Mouse (Mus musculus) mouse embryonic stem cell (cell line): ENCODE data around the gene Gls.

Experiments
- in situ Hi-C, 2 experiments: fragments of 300-500 bp; cut with MboI; formaldehyde crosslinking; loops; 1 replicate in 1 of 2; 3 replicates in 1 of 2; pipeline ENCODE4 v1.14.3; 2019 to 2020; ENCODE audit warnings: low sequenced_read_pairs in 2 of 2, low pct_unique_long_range_greater_than_20kb in 1 of 2, mixed read lengths in 1 of 2; ENCODE audit not compliant: unreplicated experiment in 1 of 2

Gls gene

GRCm38 (mm10) chr1:52233143-52233713 lies at the start of gene Gls:
Gls (minus strand) TSS chr1:52233232.
- in situ Hi-C loops = no loop called here

GRCm38 (mm10) chr1:52279831-52280595 lies 47.0 kb upstream of the Gls start:
- in situ Hi-C loops = no loop called here

GRCm38 (mm10) chr1:52279331-52279730 lies 46.3 kb upstream of the Gls start:
- in situ Hi-C loops = no loop called here

GRCm38 (mm10) chr1:52278073-52278472 lies 45.0 kb upstream of the Gls start:
- in situ Hi-C loops = no loop called here

GRCm38 (mm10) chr1:52274210-52274609 lies 41.2 kb upstream of the Gls start:
- in situ Hi-C loops = no loop called here

GRCm38 (mm10) chr1:52272018-52272678 lies 39.1 kb upstream of the Gls start:
- in situ Hi-C loops = no loop called here

GRCm38 (mm10) chr1:52270354-52270753 lies 37.3 kb upstream of the Gls start:
- in situ Hi-C loops = no loop called here

GRCm38 (mm10) chr1:52269596-52269995 lies 36.6 kb upstream of the Gls start:
- in situ Hi-C loops = loop anchor here in 1 of 2 experiments (10.0 kb wide), 1 partner anchor 125 kb away; no protein-coding TSS in a partner anchor

GRCm38 (mm10) chr1:52268006-52268405 lies 35.0 kb upstream of the Gls start:
- in situ Hi-C loops = loop anchor here in 1 of 2 experiments (10.0 kb wide), 1 partner anchor 123 kb away; no protein-coding TSS in a partner anchor

- in situ Hi-C loops = loop anchor here in 1 of 2 experiments (10.0 kb wide), 1 partner anchor 123 kb away; no protein-coding TSS in a partner anchor
Observed at GRCm38 (mm10) chr1:52267606-52268005, 34.6 kb upstream of the Gls start.

GRCm38 (mm10) chr1:52265886-52266516 lies 33.0 kb upstream of the Gls start:
- in situ Hi-C loops = loop anchor here in 1 of 2 experiments (10.0 kb wide), 1 partner anchor 121 kb away; no protein-coding TSS in a partner anchor

- in situ Hi-C loops = loop anchor here in 1 of 2 experiments (10.0 kb wide), 1 partner anchor 119 kb away; no protein-coding TSS in a partner anchor
Observed at GRCm38 (mm10) chr1:52264290-52264689, 31.3 kb upstream of the Gls start.

- in situ Hi-C loops = loop anchor here in 1 of 2 experiments (10.0 kb wide), 1 partner anchor 116 kb away; no protein-coding TSS in a partner anchor
Observed at GRCm38 (mm10) chr1:52260354-52261090, 27.5 kb upstream of the Gls start.

GRCm38 (mm10) chr1:52258006-52258749 lies 25.1 kb upstream of the Gls start:
- in situ Hi-C loops = no loop called here

GRCm38 (mm10) chr1:52256916-52257315 lies 23.9 kb upstream of the Gls start:
- in situ Hi-C loops = no loop called here

GRCm38 (mm10) chr1:52256194-52256593 lies 23.2 kb upstream of the Gls start:
- in situ Hi-C loops = no loop called here

GRCm38 (mm10) chr1:52254411-52254810 lies 21.4 kb upstream of the Gls start:
- in situ Hi-C loops = no loop called here
